Mouse (Mus musculus): ENCODE results near the gene Ets1. TPM values are rescaled to one million over a fixed set of nuclear protein-coding genes. Genes with fewer than 3 reads are reported as not detected.
A peak's percentile ranks its signal among the peaks of the same experiment; 100 is the strongest.

The Ets1 gene
- polyA plus RNA-seq, 1 experiment from 2014 or later: 27.3 TPM

- peaks cover 3% of the 10 kb centered on the region; the same call in 1 of the 2 replicates for H3K36me3 ChIP-seq (replicated peaks)
- WGBS: 83% methylated on average over 2 of the region's 2 CpGs
- H3K4me1 ChIP-seq: no peaks in the 10 kb centered on the region
- H3K27me3 ChIP-seq (ENCODE audit: poor library complexity, severe bottlenecking): no peaks in the 10 kb centered on the region; the same call in 1 of the 2 replicates
- H3K27ac ChIP-seq: no peak overlapping the region
- H3K9me3 ChIP-seq: no peaks in the 10 kb centered on the region
- H3K4me3 ChIP-seq: no peak overlapping the region
- no peak for DNase-seq (ENCODE audit: extremely low spot score, low spot score)
These were observed 105.7 kb downstream of the Ets1 start for GRCm38 (mm10) chr9:32741681-32742080.

GRCm38 (mm10) chr9:32743157-32743556, 107.1 kb downstream of the Ets1 start:
- no peak overlapping the region for H3K4me3 ChIP-seq
- H3K4me1 ChIP-seq: no peaks in the 10 kb centered on the region
- 84% methylated on average over 8 of the region's 8 CpGs for WGBS
- DNase-seq (ENCODE audit: extremely low spot score, low spot score): no peak
- H3K27ac ChIP-seq: 0 out of 2 replicates have a peak overlapping the region, but pooled peaks have one; percentile 5
- peaks cover under 1% of the 10 kb centered on the region; the same call in 1 of the 2 replicates for H3K36me3 ChIP-seq (replicated peaks)
- H3K9me3 ChIP-seq: no peaks in the 10 kb centered on the region
- H3K27me3 ChIP-seq (ENCODE audit: poor library complexity, severe bottlenecking): no peaks in the 10 kb centered on the region; the same call in 1 of the 2 replicates

- Histone ChIP-seq H3K4me3 (no peak overlapping the region), H3K36me3 (replicated peaks) (no peaks in the 10 kb centered on the region), H3K9me3 (no peaks in the 10 kb centered on the region), H3K4me1 (no peaks in the 10 kb centered on the region), H3K27ac (no peak overlapping the region), H3K27me3 (ENCODE audit: poor library complexity, severe bottlenecking) (no peaks in the 10 kb centered on the region; the same call in 1 of the 2 replicates)
- WGBS: 80% methylated on average over 9 of the region's 9 CpGs
- DNase-seq (ENCODE audit: extremely low spot score, low spot score): no peak
These were observed 107.7 kb downstream of the Ets1 start for GRCm38 (mm10) chr9:32743642-32744161.

- Histone ChIP-seq H3K27me3 (ENCODE audit: poor library complexity, severe bottlenecking) (no peaks in the 10 kb centered on the region; the same call in 1 of the 2 replicates), H3K9me3 (no peaks in the 10 kb centered on the region), H3K27ac (no peak overlapping the region), H3K36me3 (replicated peaks) (no peaks in the 10 kb centered on the region), H3K4me3 (no peak overlapping the region), H3K4me1 (no peaks in the 10 kb centered on the region)
- 91% methylated on average over 9 of the region's 9 CpGs for WGBS
- DNase-seq (ENCODE audit: extremely low spot score, low spot score): no peak
These were observed 108.3 kb downstream of the Ets1 start for GRCm38 (mm10) chr9:32744288-32744687.

GRCm38 (mm10) chr9:32745079-32745763, 109.2 kb downstream of the Ets1 start:
- no peak for DNase-seq (ENCODE audit: extremely low spot score, low spot score)
- 92% methylated on average over 12 of the region's 12 CpGs for WGBS

GRCm38 (mm10) chr9:32745998-32746397, 110.0 kb downstream of the Ets1 start:
- 88% methylated on average over 8 of the region's 8 CpGs for WGBS
- no peaks in the 10 kb centered on the region for H3K4me1 ChIP-seq
- no peak for DNase-seq (ENCODE audit: extremely low spot score, low spot score)
- no peaks in the 10 kb centered on the region for H3K9me3 ChIP-seq
- H3K27me3 ChIP-seq (ENCODE audit: poor library complexity, severe bottlenecking): no peaks in the 10 kb centered on the region; the same call in 1 of the 2 replicates
- no peak overlapping the region for H3K27ac ChIP-seq
- no peaks in the 10 kb centered on the region for H3K36me3 ChIP-seq (replicated peaks)
- H3K4me3 ChIP-seq: no peak overlapping the region

More at GRCm38 (mm10) chr9:32745079-32745763, 109.2 kb downstream of the Ets1 start:
- Histone ChIP-seq H3K27me3 (ENCODE audit: poor library complexity, severe bottlenecking) (no peaks in the 10 kb centered on the region; the same call in 1 of the 2 replicates), H3K27ac (no peak overlapping the region), H3K9me3 (no peaks in the 10 kb centered on the region), H3K36me3 (replicated peaks) (no peaks in the 10 kb centered on the region), H3K4me1 (no peaks in the 10 kb centered on the region), H3K4me3 (no peak overlapping the region)

- H3K9me3 ChIP-seq: no peaks in the 10 kb centered on the region
- WGBS: 92% methylated on average over 6 of the region's 6 CpGs
- H3K4me3 ChIP-seq: no peak overlapping the region
- no peak overlapping the region for H3K27ac ChIP-seq
- no peaks in the 10 kb centered on the region for H3K36me3 ChIP-seq (replicated peaks)
- DNase-seq (ENCODE audit: extremely low spot score, low spot score): no peak
- H3K4me1 ChIP-seq: no peaks in the 10 kb centered on the region
- H3K27me3 ChIP-seq (ENCODE audit: poor library complexity, severe bottlenecking): no peaks in the 10 kb centered on the region; the same call in 1 of the 2 replicates
These were observed 110.6 kb downstream of the Ets1 start for GRCm38 (mm10) chr9:32746615-32747014.

GRCm38 (mm10) chr9:32747624-32748023, 111.6 kb downstream of the Ets1 start:
- 90% methylated on average over 8 of the region's 8 CpGs for WGBS
- Histone ChIP-seq H3K27ac (no peak overlapping the region), H3K4me3 (no peak overlapping the region), H3K4me1 (no peaks in the 10 kb centered on the region), H3K9me3 (no peaks in the 10 kb centered on the region), H3K36me3 (replicated peaks) (no peaks in the 10 kb centered on the region), H3K27me3 (ENCODE audit: poor library complexity, severe bottlenecking) (no peaks in the 10 kb centered on the region; the same call in 1 of the 2 replicates)
- DNase-seq (ENCODE audit: extremely low spot score, low spot score): no peak

- Histone ChIP-seq H3K27me3 (ENCODE audit: poor library complexity, severe bottlenecking) (no peaks in the 10 kb centered on the region), H3K27ac (no peak overlapping the region), H3K4me3 (no peak overlapping the region)
These were observed 112.5 kb downstream of the Ets1 start for GRCm38 (mm10) chr9:32748552-32748951.

GRCm38 (mm10) chr9:32749721-32750480, 113.9 kb downstream of the Ets1 start:
- no peak overlapping the region for H3K27ac ChIP-seq
- H3K4me3 ChIP-seq: no peak overlapping the region
- no peaks in the 10 kb centered on the region for H3K9me3 ChIP-seq
- 90% methylated on average over 13 of the region's 13 CpGs for WGBS
- DNase-seq (ENCODE audit: extremely low spot score, low spot score): no peak
- no peaks in the 10 kb centered on the region for H3K4me1 ChIP-seq
- H3K27me3 ChIP-seq (ENCODE audit: poor library complexity, severe bottlenecking): no peaks in the 10 kb centered on the region
- H3K36me3 ChIP-seq (replicated peaks): 0 out of 2 replicates have a peak, but pooled peaks cover 4% of the 10 kb centered on the region

More at GRCm38 (mm10) chr9:32748552-32748951, 112.5 kb downstream of the Ets1 start:
- Histone ChIP-seq H3K9me3 (no peaks in the 10 kb centered on the region), H3K4me1 (no peaks in the 10 kb centered on the region), H3K36me3 (replicated peaks) (no peaks in the 10 kb centered on the region)
- 96% methylated on average over 5 of the region's 5 CpGs for WGBS
- no peak for DNase-seq (ENCODE audit: extremely low spot score, low spot score)

- no peak overlapping the region for H3K27ac ChIP-seq
- no peaks in the 10 kb centered on the region for H3K27me3 ChIP-seq (ENCODE audit: poor library complexity, severe bottlenecking)
- H3K36me3 ChIP-seq (replicated peaks): 0 out of 2 replicates have a peak, but pooled peaks cover 4% of the 10 kb centered on the region
- H3K4me1 ChIP-seq: no peaks in the 10 kb centered on the region
- no peak overlapping the region for H3K4me3 ChIP-seq
- 85% methylated on average over 5 of the region's 5 CpGs for WGBS
- H3K9me3 ChIP-seq: no peaks in the 10 kb centered on the region
- DNase-seq (ENCODE audit: extremely low spot score, low spot score): no peak
These were observed 116.6 kb downstream of the Ets1 start for GRCm38 (mm10) chr9:32752602-32753001.

GRCm38 (mm10) chr9:32754311-32754710, 118.3 kb downstream of the Ets1 start:
- no peak overlapping the region for H3K4me3 ChIP-seq
- H3K4me1 ChIP-seq: no peaks in the 10 kb centered on the region
- WGBS: 94% methylated on average over 15 of the region's 15 CpGs
- H3K27me3 ChIP-seq (ENCODE audit: poor library complexity, severe bottlenecking): no peaks in the 10 kb centered on the region
- 0 out of 2 replicates have a peak, but pooled peaks cover 4% of the 10 kb centered on the region for H3K36me3 ChIP-seq (replicated peaks)
- H3K27ac ChIP-seq: no peak overlapping the region
- no peaks in the 10 kb centered on the region for H3K9me3 ChIP-seq
- no peak for DNase-seq (ENCODE audit: extremely low spot score, low spot score)

Data from forebrain, embryonic 10.5 days (tissue).